Mouse (Mus musculus): ENCODE results near the gene Tenm2.

DNA sequence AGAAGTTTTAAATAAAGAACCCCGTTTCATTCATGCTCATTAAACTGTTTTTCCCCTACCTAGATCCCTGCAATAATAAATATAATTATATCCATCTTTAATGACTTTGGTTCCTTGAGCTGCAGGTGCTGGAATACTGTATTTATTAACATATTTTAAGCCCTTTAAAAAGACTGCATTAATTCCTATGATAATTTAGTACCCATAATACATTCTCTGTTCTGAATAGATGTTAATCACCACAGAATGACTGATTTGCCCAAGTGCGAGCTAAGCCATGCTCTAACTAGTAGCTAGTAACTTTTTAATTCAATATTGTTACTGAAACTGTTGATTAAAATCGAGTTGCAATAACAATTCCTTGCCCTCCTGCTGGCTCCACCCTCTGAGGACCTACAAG lies 810.8 kb downstream of the Tenm2 start:
- TF ChIP-seq GATA1 (IDR thresholded peaks at IDR 0.05; ENCODE audit: borderline replicate concordance, low read length) (no peak), FLI1 (IDR thresholded peaks at IDR 0.05; ENCODE audit: low read length) (no peak)
